ENCODE assay signal across 16 mouse cellular contexts in genomic region chr1:188101832-188102231, GRCm38 (mm10).
"Had no signal": no experiment of that assay in that cellular context is flagged by ENCODE, and none has a peak within 500 bp of the region (broad histone marks: within the 10 kb centered on the region; RNA-seq: fewer than 3 reads in every experiment).

No protein-coding gene starts in this region.

- DNase-seq: kidney, postnatal 36 days; layer of hippocampus, adult 9-11 months; layer of hippocampus, postnatal 36 days; lung, embryonic 14.5 days; lung, postnatal 10 days; lung, postnatal 4 days; retina, postnatal 1 day; right cerebral cortex, postnatal 4 days; spleen, adult 18-20 months; thymus, adult 18-20 months; thymus, postnatal 14 days had no signal

- H3K4me3 ChIP-seq: limb, embryonic 15.5 days; liver, embryonic 12.5 days; midbrain, embryonic 12.5 days had no signal

- H3K27ac ChIP-seq: kidney, postnatal 0 days; limb, embryonic 15.5 days; liver, embryonic 12.5 days; midbrain, embryonic 12.5 days had no signal

- H3K36me3 ChIP-seq: limb, embryonic 15.5 days; liver, embryonic 12.5 days; midbrain, embryonic 12.5 days had no signal

- ATAC-seq: liver, embryonic 12.5 days; midbrain, embryonic 16.5 days had no signal

- H3K4me1 ChIP-seq: limb, embryonic 15.5 days; liver, embryonic 12.5 days had no signal

- H3K4me2 ChIP-seq: limb, embryonic 15.5 days; liver, embryonic 12.5 days; lung, embryonic 14.5 days; midbrain, embryonic 12.5 days had no signal

- H3K9ac ChIP-seq: limb, embryonic 15.5 days; liver, embryonic 12.5 days; lung, embryonic 14.5 days; midbrain, embryonic 12.5 days had no signal

- H3K9me3 ChIP-seq: limb, embryonic 15.5 days; liver, embryonic 12.5 days; midbrain, embryonic 12.5 days had no signal

- H3K27me3 ChIP-seq: limb, embryonic 15.5 days; liver, embryonic 12.5 days had no signal
